Mouse (Mus musculus) v-Abl transformed pro-B cells (cell line): ENCODE measurements around the gene Prkcb.

ENCODE experiments used
- in situ Hi-C, 2 experiments: fragments of 400-800 bp; cut with MboI; formaldehyde crosslinking; loops; one replicate each; pipeline ENCODE4 v1.15.1; 2025; ENCODE audit not compliant: unreplicated experiment in 2 of 2

Prkcb gene

GRCm38 (mm10) chr7:122610161-122610560 lies 321.6 kb downstream of the Prkcb start:
- in situ Hi-C loops, result no loop called here

- in situ Hi-C loops, result no loop called here
Measured at GRCm38 (mm10) chr7:122613876-122614275, 325.3 kb downstream of the Prkcb start.

- in situ Hi-C loops, result no loop called here
Measured at GRCm38 (mm10) chr7:122622125-122622774, 333.7 kb downstream of the Prkcb start.

- in situ Hi-C loops, result no loop called here
Measured at GRCm38 (mm10) chr7:122623753-122624152, 335.2 kb downstream of the Prkcb start.

- in situ Hi-C loops, result loop anchor here in 1 of 2 experiments (25.0 kb wide), 1 partner anchor 416 kb away; the partner anchor contains the start of gene Chp2
Measured at GRCm38 (mm10) chr7:122628050-122628449, 339.5 kb downstream of the Prkcb start.

GRCm38 (mm10) chr7:122630386-122630785 lies 341.8 kb downstream of the Prkcb start:
- in situ Hi-C loops, result loop anchor here in 1 of 2 experiments (25.0 kb wide), 1 partner anchor 418 kb away; the partner anchor contains the start of gene Chp2

GRCm38 (mm10) chr7:122631151-122631550 lies 342.6 kb downstream of the Prkcb start:
- in situ Hi-C loops, result loop anchor here in 1 of 2 experiments (25.0 kb wide), 1 partner anchor 419 kb away; the partner anchor contains the start of gene Chp2

- in situ Hi-C loops, result loop anchor here in 1 of 2 experiments (25.0 kb wide), 1 partner anchor 421 kb away; the partner anchor contains the start of gene Chp2
Measured at GRCm38 (mm10) chr7:122632946-122633345, 344.4 kb downstream of the Prkcb start.

- in situ Hi-C loops, result loop anchor here in 1 of 2 experiments (25.0 kb wide), 1 partner anchor 421 kb away; the partner anchor contains the start of gene Chp2
Measured at GRCm38 (mm10) chr7:122633463-122633862, 344.9 kb downstream of the Prkcb start.

GRCm38 (mm10) chr7:122643676-122644075 lies 355.1 kb downstream of the Prkcb start:
- in situ Hi-C loops, result loop anchor here in 1 of 2 experiments (25.0 kb wide), 1 partner anchor 431 kb away; the partner anchor contains the start of gene Chp2

GRCm38 (mm10) chr7:122649306-122649705 lies 360.8 kb downstream of the Prkcb start:
- in situ Hi-C loops, result loop anchor here in 1 of 2 experiments (25.0 kb wide), 1 partner anchor 437 kb away; the partner anchor contains the start of gene Chp2

- in situ Hi-C loops, result no loop called here
Measured at GRCm38 (mm10) chr7:122652523-122652922, 364.0 kb downstream of the Prkcb start.

- in situ Hi-C loops, result no loop called here
Measured at GRCm38 (mm10) chr7:122656671-122657070, 368.1 kb downstream of the Prkcb start.

- in situ Hi-C loops, result no loop called here
Measured at GRCm38 (mm10) chr7:122657423-122658126, 369.0 kb downstream of the Prkcb start.

- in situ Hi-C loops, result loop anchor here in 1 of 2 experiments (10.0 kb wide), 1 partner anchor 191 kb away; no protein-coding TSS in a partner anchor
Measured at GRCm38 (mm10) chr7:122665311-122666049, 376.9 kb downstream of the Prkcb start.

GRCm38 (mm10) chr7:122667903-122668302 lies 379.4 kb downstream of the Prkcb start:
- in situ Hi-C loops, result loop anchor here in 1 of 2 experiments (10.0 kb wide), 1 partner anchor 193 kb away; no protein-coding TSS in a partner anchor

- in situ Hi-C loops, result no loop called here
Measured at GRCm38 (mm10) chr7:122670442-122670872, 381.9 kb downstream of the Prkcb start, which contains the start of gene Cacng3. Gene Cacng3 (plus strand): TSS chr7:122670492.

- in situ Hi-C loops, result no loop called here
Measured at GRCm38 (mm10) chr7:122670873-122671641, 382.5 kb downstream of the Prkcb start.

- in situ Hi-C loops, result no loop called here
Measured at GRCm38 (mm10) chr7:122672981-122673380, 384.4 kb downstream of the Prkcb start.

- in situ Hi-C loops, result no loop called here
Measured at GRCm38 (mm10) chr7:122675207-122675606, 386.7 kb downstream of the Prkcb start.
